Mouse (Mus musculus) ovary, postnatal 10 days (tissue): ENCODE results near the gene Erbb2.

Experiments
- DNase-seq: peaks from one replicate; pipeline ENCODE4 v3.0.0; 2022; ENCODE audit warnings: low spot score

The Erbb2 gene

GRCm38 (mm10) chr11:98485749-98486148 is 73.5 kb downstream of the Erbb2 start:
- DNase-seq, result no peak
